ENCODE assay signal across 8 mouse cellular contexts in genomic region chr13:60225736-60226135, GRCm38 (mm10). TPM values are rescaled to one million over a fixed set of nuclear protein-coding genes. Genes with fewer than 3 reads are reported as not detected.
DNase-seq lines count a peak whose midpoint lies in the region; ATAC-seq lines count a peak whose summit lies in the region.

No protein-coding gene starts in this region.

- peak; percentile 7 for DNase-seq in adrenal gland, adult 8-10 months
- no peak for DNase-seq in adrenal gland, postnatal 25 days
- peak; percentile 38 for DNase-seq in urinary bladder, postnatal 25 days (ENCODE audit: low spot score)
- no peak for DNase-seq in urinary bladder, postnatal 10 days (ENCODE audit: low spot score)
- DNase-seq in kidney, postnatal 14 days: peak; percentile 52
- DNase-seq in cerebellum, postnatal 10 days: no peak
- no peak for DNase-seq in layer of hippocampus, postnatal 25 days (ENCODE audit: extremely low spot score in 1 of 2, low spot score in 1 of 2)

- ATAC-seq in inflammation-experienced regulatory T-cells, adult 6 months: no peak

RNA-seq across cellular contexts. Expression of gene Gas1, which starts 48.6 kb away (rescaled TPM):
- 10 to 100 TPM; 32.3 to 57.9 (median 38.8) TPM for total RNA-seq in adrenal gland, adult 8-10 months (2022)
- total RNA-seq in adrenal gland, postnatal 25 days (2021): 62.0 and 84.9 TPM in 2 replicates
- 10 to 100 TPM; 12.3 to 13.7 TPM for total RNA-seq in layer of hippocampus, postnatal 25 days (2021)
- polyA plus RNA-seq in inflammation-experienced regulatory T-cells, adult 6 months (2017; shearing (Covaris generic)): not detected

Comparison
In these comparisons a context has a peak if more than half of its experiments do, and no peak if none do; other contexts are left out.
1. DNase-seq: peak in adrenal gland, adult 8-10 months (single experiment), urinary bladder, postnatal 25 days (single experiment) and kidney, postnatal 14 days (single experiment); none in adrenal gland, postnatal 25 days (single experiment), urinary bladder, postnatal 10 days (single experiment), cerebellum, postnatal 10 days (0 of 2) and layer of hippocampus, postnatal 25 days (0 of 2).